Mouse (Mus musculus): ENCODE results near the gene Myo1f.

DNA sequence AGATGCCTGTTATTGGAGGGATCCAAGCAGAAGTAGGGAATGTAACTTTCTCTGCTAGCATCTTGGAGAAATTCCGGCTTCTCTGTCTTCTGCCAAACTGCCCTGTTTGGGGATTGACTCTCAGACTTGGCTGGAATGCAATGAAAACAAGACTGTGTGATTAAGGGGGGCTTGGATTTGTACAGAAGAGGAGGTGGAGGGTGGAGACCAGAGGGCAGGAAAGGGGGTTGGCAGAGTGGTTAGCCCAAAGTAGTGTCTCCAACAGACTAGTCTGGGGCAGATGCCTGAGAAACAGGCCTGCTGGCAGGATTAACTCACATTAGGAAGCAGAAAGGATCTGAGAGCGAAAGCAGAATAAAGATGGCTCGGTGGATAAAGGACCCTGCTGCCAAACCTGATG, 29.0 kb upstream of the Myo1f start:
- TF ChIP-seq CTCF (IDR thresholded peaks at IDR 0.05; ENCODE audit: control insufficient read depth, insufficient read depth, low read length) (no peak), POLR2A (IDR thresholded peaks at IDR 0.05; ENCODE audit: borderline replicate concordance, control insufficient read depth, low read depth, low read length) (no peak)
